Mouse (Mus musculus) mesoderm, embryonic 11.5 days (tissue): ENCODE results near the gene Ssr4.

ENCODE experiments used
- DNase-seq: peaks from one replicate; pipeline ENCODE4 v3.0.0-alpha.2; 2012; ENCODE audit warnings: low read depth, low spot score

The Ssr4 gene

DNA sequence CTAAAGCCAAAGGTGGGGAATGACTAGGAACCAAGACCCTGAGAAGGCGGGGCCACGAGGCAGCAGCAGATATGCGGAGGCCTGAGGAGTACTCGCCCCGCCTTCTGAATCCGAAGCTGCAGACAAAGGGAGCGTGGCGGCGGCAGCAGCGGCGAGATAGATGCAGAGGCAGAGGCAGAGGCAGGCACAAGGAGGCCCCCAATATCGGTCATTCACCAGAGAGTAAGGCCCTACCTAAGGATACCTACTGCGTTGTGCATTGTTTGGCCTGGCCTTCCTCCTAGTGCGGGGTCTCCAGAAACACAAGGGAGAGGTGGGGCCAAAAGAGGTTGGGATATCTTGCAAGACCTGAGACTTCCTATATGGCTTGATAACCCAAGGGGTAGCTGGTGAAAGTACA lies 28.2 kb downstream of the Ssr4 start:
- DNase-seq = peak; percentile 42

GRCm38 (mm10) chrX:73816596-73817314 lies 29.9 kb downstream of the Ssr4 start:
- DNase-seq = no peak

DNA sequence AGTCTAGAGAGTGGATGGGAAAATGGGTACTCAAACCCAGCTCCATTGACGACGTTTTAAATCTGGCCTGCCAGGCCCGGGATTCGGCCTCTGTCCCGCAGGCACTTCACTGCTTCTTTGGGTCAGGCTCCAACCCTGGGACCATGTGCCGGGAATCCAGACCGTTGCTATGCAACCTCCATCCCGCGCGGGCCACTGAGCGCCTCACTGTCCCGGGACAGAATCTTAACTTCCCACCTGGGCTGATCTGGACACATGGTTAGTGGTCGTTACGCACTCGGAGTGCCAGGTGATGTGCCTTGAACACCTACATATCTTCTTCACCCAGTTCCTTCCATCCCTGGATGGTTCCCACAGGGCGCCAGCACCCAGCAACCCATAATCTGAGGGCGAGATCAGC lies 36.9 kb downstream of the Ssr4 start:
- DNase-seq = no peak

GRCm38 (mm10) chrX:73824185-73825151 lies 37.6 kb downstream of the Ssr4 start, which contains the start of gene Pdzd4:
Gene Pdzd4 (minus strand): TSS chrX:73824969.
- DNase-seq = peak; percentile 61

DNA sequence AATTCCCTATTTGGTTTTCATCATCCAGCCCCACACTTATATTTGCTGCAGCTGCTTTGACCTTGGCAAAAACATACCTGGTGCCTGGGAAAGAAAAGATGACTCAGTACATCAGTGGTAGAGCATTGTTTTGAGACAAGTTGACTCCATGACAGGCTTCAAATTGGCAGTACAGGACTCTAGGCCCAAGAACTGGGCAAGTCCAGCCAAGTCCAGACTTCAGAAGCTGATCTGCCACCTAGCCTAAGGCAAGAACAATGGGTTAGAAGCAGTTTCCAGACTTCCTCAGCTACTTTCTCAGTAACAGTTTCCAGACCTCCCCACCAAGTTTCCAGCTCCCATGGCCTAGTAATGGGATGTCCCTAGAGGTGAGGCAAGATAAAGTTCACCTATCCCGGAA lies 48.9 kb downstream of the Ssr4 start:
- no peak for DNase-seq

DNA sequence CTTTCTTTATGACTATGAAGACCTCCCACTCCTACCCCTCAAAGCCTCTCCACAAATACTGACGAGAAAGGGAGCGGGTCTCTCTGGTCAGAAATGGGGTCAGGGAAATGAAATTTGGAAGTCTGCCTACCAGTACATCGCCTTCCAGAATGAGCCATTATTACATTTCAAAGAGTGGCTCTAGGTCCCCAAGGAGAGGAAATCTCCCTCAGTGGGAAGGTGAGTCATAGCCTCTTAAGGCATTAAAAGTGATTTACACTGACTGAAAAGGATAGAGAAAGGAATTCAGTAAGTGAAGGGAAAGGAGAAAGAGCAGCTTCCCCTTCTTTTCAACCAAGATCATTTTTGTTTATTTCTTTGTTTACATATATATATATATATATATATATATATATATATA lies 49.9 kb downstream of the Ssr4 start:
- no peak for DNase-seq
